Mouse (Mus musculus) testis, adult 2 months (tissue): Measurements from ENCODE around the gene Slc25a25.

Experiments
- CTCF ChIP-seq: fragments of 200-500 bp; IDR thresholded peaks from 2 replicates; pipeline ENCODE4 v1.5.1; 2012; ENCODE audit warnings: low read depth, mild to moderate bottlenecking, inconsistent platforms, low read length, moderate library complexity; ENCODE audit not compliant: control insufficient read depth, insufficient read depth, insufficient replicate concordance
- POLR2A ChIP-seq: fragments of 200-500 bp; IDR thresholded peaks from 2 replicates; pipeline ENCODE4 v1.6.1; 2012; ENCODE audit warnings: low read depth, mild to moderate bottlenecking, inconsistent platforms, low read length, moderate library complexity; ENCODE audit not compliant: control insufficient read depth

- peak; percentile 47 for TF ChIP-seq POLR2A
- TF ChIP-seq CTCF = no peak
Measured at GRCm38 (mm10) chr2:32395484-32395945, 55.7 kb downstream of the Slc25a25 start, which contains the start of gene Ptges2.
